Mouse (Mus musculus) telencephalon, adult 2 months (tissue): Measurements from ENCODE around the gene Sema5b.

Experiments
- DNase-seq: peaks from one replicate; pipeline ENCODE4 v3.0.0-alpha.2; 2011; ENCODE audit warnings: low read depth, low spot score

The Sema5b gene

DNA sequence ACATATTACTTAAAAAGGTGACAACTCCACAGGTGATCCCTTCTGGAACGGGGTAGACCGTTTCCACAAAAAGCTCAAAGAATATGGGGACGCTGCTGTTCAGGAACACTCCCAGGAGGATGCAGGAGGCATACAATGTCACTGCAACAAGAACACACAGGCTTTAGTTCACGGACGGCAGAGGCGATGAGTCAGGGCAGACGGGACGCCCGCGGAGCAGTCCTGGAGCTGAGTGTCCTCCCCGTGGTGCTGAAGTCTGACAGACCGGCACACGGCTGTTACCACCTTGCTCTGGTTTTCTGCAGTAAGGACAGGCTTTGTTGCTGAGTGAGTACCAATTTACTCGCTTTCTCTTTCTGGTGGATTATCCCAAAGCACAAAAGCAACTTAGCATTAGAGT lies 163.9 kb downstream of the Sema5b start:
- DNase-seq = no peak

DNA sequence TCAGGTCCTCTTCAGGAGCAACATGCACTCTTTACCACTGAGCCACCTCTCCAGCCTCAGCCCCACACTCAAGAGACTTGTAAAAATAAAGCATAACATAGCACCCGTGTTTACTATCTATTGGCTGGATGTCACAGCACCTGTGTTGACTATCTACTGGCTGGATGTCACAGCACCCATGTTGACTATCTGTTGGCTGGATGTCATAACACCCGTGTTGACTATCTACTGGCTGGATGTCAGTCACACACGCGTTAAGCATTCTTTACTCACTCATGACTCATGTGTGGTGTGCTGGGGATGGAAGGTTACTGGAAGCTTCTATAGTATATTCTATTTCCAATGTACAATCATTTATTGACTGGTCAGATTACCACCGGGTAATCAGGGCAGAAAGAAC lies 166.1 kb downstream of the Sema5b start:
- DNase-seq = no peak

DNA sequence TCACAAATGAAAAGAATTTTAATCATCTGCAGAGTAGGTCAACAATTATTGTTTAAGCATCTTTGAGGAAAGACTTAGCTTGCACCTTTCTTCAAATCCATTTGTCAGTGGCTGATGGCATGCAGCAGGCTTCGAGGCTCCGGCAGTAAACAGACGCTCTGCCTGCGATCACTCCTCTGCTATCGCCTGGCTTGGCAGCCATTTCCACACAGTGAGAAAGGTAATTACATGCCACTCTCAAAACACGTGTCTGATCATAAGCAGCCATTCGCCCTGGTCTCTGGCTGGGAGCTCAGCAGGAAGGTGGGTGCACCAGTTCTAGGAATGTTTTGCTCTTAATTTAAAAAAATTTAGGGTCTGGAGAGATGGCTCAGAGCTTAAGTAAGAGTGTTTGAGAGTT lies 170.1 kb downstream of the Sema5b start:
- DNase-seq = no peak

DNA sequence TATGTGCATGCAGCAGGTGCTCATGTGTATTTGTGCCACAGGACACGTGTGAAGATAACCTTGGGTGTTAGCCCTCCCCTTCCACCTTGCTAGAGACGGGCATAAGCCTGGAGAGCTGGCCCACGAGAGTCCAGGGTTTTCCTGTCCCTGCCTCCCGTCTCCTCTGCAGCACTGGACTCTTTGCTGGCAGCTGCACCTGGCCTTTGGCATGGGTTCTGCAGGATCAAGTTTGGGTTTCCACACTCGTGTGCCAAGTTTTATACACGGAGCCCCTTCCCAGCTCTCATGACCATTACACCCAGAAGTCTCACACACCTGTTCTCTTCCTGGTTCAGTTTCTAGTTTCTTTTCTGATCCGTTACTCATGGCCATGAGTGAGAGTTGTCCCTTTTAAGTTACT lies 172.7 kb downstream of the Sema5b start:
- no peak for DNase-seq
